Mouse (Mus musculus): Measurements from ENCODE around the gene Ppil1.
"Not testable (repeated sequence)": the region's sequence is repeated elsewhere in the genome, so short reads cannot be mapped to it uniquely, and the experiment has no call there.

Ppil1 gene

DNA sequence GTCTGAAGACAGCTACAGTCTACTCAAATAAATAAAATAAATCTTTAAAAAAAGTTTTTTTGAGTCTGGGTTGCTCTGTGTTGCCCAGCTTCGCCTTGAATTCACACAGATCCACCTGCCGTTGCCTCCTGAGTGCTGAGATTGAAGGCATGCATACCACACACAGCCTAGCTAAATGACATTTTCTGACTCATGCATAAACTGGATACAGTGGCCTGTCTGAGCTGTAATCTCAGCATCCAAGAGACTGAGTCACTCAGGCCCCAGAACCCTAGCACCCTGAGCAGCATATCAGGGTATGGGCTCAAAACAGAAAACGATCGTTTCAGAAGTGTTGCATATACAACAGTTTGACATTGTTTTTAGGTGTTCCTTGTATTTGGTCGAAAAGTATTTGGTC, 17.6 kb upstream of the Ppil1 start:
- no peak for ATAC-seq (ENCODE audit: low TSS enrichment)

DNA sequence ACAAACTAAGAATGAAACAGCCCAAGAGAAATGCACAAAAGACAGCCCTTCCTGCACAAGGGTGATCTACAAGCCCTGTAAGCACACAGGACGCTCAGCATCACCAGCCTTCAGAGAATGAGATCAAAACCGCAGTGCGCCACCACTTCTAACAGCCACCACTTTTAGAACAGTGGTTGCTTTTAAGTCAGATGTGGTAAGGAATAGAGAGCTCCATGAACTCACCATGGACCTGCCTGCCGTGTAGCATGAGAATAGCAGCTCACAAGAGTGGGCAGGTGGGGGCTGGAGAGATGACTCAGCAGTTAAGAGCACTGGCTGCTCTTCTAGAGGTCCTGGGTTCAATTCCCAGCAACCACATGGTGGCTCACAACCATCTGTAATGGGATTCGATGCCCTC, 16.4 kb upstream of the Ppil1 start:
- ATAC-seq (ENCODE audit: low TSS enrichment) = no peak

DNA sequence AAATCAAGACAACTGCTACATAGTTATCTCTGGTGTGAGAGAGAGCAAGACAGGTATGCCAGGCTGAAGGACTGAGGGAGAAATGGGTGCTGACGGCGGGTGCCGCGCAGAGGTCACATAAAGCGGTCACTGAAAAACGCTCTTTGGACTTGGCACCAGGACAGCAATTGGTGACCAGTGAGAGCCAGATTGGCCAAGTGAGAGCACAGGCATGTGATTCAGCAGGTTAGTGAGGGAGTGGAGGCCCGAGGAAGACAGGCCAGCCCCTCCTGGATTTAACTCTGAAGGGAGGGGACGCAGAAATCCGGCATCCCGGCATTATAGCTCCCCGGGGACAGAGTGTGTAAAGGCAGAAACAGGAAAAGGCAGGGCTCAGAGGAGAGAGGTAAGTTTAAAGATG, 9.9 kb upstream of the Ppil1 start:
- no peak for ATAC-seq (ENCODE audit: low TSS enrichment)

DNA sequence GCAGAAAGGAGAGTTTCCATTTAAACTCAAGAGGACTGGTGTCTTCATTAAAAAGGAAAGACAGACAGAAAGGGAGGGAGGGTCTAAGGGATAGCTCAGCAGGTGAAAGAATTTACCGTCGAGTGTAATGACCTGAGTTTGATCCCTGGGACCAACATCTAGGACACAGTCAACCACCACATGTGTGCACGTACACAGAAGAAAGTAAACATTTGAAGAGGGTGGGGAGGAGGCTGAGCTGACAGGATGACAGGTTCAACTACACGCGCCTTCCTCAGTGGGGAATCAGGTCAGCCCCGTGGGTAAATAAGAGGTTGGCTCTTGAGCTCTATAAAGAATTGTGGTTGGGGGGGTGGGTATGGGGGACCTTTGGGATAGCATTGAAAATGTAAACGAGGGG, 9.2 kb upstream of the Ppil1 start:
- no peak for ATAC-seq (ENCODE audit: low TSS enrichment)

DNA sequence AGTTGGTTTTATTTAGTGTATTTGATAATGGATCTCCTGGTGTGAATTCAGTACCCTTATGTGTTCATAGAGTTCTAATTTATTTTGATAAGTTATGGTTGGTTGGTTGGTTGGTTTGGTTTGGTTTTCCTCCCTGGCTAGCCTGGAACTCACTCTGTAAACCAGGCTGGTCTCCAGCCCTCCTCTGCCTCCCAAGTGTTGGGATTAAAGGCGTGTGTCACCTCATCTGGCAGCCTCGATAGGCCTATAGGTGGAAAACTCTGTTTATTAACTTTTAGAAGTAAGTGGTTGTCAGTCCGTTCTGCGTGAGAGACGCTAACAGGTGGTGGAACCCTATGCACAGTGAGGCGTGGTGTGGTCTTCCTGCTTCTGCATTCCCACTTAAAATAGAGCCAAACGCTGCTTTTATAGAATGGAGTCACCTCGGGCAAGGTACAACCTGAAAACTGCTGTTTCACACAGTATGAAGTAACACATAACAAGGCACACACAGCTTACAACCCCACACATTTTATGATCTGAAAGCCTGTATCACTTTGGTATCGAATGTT, 6.2 kb upstream of the Ppil1 start:
- no peak for ATAC-seq (ENCODE audit: low TSS enrichment)

DNA sequence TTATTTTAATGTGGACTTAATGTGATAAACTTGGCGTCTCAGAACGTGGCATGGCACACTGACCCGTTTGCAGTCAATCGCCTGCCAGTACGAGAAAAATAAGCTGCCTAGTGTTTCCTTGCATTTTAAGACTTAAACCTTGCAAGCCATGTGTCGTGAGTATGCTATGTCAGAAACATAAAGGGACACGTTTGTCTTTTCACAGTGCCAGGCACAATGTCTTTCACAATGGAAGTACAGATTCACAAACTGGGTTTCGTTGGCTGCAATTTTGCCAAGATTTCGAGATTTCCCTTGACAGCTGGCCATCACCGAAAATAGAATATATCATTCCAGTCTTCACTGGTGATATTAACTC, 5.3 kb upstream of the Ppil1 start:
- ATAC-seq (ENCODE audit: low TSS enrichment) = no peak

DNA sequence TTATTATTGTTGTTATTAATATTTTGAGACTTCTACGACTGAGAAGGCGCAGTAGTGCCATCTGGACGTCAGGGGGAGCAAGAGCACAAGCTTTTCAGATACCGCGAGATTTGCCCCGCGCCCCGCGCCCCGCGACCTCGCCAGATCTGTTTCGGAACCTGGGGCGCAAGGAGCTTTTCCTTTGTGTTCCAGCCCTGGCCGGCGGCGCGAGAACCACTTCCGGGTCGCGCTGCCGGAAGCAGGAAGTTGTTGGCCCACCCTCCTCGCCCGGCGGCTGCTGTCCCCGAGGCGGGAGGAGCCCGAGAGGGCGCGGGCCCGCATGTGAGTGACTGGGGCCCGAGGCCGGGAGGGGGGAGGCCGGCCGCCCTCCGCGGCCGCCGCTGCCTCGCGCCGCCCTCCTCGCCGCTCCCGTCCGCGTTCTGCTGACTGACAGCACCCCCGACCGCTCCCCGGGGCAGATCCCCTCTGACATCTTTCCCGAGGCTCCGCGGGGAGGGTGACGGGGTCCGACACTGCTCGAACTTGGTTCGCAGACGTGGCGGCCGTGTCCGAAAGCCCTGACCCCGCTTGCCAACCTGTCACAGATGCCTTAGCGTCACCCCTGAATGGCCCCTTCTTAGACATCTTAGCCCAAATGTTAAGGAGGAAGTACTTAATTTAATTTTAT, 4.8 kb upstream of the Ppil1 start, which contains the start of gene BC004004:
Gene BC004004 (plus strand): TSS at position 107 of the 667 bp plus-strand sequence.
- peak; percentile 88 for ATAC-seq (ENCODE audit: low TSS enrichment)

DNA sequence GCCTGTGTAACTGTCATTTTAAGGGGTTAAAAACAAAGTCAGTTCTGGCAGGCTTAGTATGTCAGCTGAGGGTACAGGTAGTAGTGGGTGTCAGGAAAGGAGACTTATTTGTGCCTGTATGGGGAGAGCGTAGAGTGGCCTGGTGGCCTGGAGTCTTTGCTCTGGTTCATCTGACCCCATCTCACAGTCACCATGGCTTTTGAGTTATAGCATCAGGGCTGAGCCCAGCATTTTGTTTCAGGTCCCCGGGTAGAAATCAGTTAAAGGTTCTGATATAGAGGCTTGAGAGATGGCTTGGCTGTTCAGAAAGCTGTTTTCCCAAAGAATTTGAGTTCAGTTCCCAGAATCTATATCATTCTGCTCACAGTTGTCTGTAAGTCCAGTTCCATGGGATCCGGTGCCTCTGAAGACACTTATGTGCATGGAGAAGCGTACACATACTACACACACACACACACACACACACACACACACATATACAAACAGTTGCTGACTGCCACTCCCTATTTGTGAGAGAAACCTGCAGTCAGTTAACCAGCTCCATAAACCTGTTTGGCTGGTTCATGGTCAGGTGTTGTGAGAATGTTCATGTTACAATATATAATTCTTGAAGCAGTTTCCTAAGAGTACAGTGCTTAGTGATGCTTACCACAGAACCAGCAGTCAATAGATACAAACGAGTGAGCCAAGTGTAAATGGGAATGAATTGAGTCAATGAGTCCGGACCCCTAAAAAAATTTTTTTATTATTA, 4.1 kb upstream of the Ppil1 start:
- no peak for ATAC-seq (ENCODE audit: low TSS enrichment)

DNA sequence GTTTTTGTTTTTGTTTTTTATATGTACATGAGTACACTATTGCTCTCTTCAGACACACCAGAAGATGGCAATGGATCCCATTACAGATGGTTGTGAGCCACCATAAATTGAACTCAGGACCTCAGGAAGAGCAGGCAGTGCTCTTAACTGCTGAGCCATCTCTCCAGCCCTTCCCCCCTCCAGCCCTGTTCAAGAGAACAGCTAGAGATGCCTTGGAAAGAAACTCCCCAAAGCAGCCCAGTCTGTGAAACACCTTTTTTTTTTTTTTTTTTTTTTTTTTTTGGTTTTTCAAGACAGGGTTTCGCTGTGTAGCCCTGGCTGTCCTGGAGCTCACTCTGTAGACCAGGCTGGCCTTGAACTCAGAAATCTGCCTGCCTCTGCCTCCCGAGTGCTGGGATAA, 3.1 kb upstream of the Ppil1 start:
- ATAC-seq (ENCODE audit: low TSS enrichment) = not testable (repeated sequence)

DNA sequence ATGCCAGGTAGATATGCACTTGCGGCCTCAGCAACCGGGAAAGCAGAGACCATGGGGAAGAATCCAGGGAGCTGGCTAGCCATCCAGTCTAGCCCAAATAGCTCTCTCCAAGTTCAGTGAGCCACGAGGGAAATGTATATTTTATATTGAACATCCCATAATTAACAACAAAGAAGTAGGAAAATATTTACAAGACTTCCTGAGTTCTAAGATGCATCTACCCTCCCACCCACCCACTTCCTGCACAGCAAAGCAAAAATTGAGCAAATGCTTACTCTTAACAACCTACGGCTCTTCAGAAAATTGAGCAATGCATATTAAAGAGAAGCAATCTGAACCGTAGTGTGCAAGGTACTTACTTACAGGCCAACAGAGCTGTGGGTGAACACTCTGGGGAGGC, 774 bp upstream of the Ppil1 start:
- ATAC-seq (ENCODE audit: low TSS enrichment) = no peak

DNA sequence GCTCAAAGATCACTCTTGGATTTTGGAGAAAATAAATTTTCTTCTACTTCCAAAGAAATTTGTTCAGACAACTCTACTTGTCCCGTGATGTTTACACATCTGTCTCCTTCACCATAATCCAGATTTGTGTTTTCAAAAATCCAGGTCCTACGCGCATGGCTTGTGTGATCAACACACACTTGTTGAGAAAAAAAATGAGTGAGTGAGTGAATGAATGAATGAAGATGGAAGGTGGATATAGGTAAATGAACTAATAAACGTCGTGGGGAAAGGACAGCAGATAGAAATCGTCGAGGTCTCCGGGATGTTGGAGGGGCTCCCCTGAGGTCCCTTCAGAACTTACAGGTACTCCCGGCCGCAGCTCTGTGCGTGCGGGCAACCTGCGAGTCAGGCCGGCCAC, 569 bp downstream of the Ppil1 start:
- no peak for ATAC-seq (ENCODE audit: low TSS enrichment)

DNA sequence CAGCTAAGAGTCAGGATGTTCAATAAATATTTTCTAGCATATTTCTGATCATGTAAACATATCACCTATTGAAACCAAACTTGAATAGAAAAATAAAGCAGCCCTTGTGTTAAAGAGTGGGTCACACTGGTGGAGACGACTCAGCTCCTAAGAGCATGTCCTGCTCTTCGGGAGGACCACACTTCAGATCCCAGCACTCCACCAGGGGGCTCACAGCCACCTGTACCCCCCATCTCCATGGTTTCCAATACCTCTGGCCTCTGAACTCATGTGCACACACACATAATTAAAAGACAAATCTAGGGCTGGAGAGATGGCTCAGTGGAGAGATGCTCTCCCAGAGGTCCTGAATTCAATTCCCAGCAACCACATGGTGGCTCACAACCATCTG, 1.7 kb downstream of the Ppil1 start:
- no peak for ATAC-seq (ENCODE audit: low TSS enrichment)

DNA sequence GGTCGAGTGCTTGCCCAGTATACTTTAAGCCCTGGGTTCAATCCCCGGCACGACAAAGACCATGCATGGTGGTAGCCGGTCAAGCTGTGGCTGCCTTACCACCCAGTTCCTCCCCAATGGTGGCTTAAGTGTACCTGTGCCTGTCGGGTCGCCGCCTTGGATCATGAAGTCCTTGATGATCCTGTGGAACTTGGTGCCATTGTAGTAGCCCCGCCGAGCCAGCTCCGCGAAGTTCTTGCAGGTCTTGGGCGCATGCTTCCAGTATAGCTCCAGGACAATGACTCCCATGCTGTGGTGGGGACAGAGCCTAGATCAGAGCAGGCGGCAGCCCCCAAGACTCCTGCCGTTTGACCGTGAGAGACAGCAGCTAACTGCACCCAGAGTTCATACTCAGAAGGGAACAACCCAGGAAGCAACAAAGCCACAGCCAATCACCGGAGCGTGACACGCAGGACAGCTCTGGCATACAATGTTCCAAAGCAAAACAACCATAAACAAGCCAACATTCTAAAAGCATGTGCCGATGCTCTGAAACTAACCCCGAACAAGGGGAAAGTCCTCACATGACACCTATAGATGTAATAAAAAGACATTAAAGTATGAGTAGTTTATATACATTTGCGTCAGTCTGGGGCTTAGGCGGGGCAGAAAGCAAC, 2.3 kb downstream of the Ppil1 start:
- no peak for ATAC-seq (ENCODE audit: low TSS enrichment)

DNA sequence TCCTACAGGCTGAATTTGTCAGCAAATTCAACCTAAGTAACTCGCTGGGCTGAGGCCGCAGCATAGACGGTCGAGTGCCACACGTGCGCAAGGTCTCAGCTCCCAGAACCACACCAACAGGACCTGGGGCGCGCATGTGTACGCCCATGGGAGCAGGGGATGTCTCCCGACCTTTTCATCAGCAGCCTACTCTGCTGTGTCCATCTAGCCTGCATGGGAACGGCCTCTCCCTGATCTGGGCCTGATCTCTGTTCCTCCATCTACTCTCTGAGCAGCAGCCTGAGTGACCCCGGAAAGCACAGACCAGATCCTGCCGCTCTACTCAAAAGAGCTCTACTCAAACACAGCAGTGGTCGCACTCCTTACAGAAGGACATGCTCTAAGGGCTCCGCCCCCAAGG, 3.5 kb downstream of the Ppil1 start:
- no peak for ATAC-seq (ENCODE audit: low TSS enrichment)

DNA sequence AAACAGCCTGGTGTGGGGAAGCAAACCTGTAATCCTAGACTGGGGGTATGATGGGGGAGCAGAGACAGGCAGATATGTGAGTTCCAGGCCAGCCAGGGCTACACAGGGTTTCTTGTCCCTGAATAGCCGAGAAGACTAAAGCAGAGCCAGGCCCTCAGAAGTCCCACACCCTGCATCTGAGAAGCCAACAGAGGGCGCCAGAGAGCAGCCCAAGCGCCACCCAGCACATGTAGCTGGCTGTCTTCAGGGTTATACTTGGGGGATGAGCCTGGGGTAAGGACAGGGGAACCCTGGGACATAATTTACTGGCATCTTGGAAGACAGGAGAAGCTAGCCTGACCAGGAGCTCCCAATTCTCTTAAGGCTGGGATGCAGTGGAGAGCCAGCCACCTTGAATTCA, 4.5 kb downstream of the Ppil1 start:
- peak; percentile 74 for ATAC-seq (ENCODE audit: low TSS enrichment)

DNA sequence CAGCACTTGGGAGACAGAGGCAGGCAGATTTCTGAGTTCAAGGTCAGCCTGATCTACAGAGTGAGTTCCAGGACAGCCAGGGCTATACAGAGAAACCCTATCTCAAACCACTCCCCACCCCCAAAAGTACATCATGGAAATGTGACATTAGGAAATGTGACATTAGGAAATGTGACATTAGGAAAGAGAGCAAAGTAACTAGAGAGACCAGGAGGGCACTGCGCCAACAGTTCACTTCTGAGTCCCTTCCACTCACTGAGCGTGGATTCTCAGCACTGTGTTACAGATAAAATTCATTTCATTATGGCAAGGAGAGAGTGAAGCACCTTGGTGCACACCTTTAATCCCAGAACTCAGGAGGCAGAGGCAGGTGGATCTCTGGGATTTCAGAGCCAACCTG, 5.1 kb downstream of the Ppil1 start:
- ATAC-seq (ENCODE audit: low TSS enrichment) = no peak

DNA sequence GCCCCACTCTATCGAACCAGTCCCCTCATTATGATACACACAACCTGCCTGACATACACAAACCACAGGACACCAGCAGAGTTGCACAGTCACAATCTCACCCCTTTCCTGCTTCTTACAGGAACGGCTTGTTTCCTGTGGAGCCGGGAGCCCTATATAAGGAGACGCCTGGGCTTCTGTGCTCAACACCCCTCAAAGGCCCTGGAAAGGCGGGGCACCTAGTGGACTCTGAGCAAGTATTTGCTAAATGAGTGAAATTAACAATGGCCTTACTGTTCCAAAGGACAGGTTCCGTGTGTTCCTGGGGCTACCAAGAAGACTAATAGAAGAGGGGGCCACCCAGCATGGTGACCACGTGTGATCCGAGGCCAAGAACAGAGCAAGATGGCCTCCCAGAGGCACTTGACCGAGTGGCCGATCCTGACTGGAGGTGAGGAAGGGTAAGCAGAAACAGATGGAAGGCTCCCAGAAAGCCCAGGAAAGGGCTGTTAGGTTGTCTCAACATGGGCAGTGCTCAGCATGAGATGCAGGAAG, 5.9 kb downstream of the Ppil1 start:
- no peak for ATAC-seq (ENCODE audit: low TSS enrichment)

DNA sequence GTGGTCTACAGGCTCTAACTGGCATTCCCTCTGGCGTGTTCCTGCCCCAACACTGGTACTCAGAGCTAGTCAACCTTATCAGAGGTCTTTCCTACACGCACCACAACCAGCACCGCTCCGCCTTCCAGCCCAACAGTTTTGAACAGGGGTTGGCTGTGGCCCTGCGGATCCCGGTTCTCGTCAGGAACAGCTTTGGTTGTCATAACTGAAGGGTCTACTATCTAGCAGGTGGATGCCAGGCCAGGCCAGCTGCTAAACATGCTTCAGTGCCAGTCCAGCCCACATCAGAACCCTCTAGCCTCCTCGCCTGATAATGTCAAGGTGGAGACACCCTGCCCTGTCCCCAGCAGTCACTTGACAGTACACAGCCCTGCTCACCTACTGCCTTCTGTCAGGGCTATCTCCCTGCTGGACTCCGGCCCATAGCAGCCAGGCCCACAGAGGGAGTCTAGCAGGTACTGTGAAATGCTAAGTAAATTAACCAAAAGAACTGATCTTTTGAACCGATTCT, 6.9 kb downstream of the Ppil1 start:
- ATAC-seq (ENCODE audit: low TSS enrichment) = no peak

DNA sequence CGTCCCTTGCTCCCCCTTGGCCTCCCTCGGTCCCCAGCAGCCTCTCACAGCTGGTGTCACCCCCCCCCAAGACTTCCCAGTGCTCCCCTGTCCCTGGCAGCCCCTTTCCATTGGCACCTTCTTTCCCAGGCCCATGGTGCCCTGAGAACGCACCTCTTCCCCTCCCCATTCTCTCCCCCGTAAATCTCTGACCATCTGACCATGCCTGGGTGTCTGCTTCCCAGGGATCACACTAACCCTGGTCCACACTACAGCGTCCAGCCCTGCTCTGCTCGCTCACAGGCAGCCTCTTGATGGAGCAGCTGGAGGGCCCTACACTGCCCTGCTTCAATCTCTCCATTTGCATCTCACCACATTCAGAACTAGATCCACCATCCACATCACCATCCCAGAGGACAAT, 7.5 kb downstream of the Ppil1 start:
- ATAC-seq (ENCODE audit: low TSS enrichment) = no peak

DNA sequence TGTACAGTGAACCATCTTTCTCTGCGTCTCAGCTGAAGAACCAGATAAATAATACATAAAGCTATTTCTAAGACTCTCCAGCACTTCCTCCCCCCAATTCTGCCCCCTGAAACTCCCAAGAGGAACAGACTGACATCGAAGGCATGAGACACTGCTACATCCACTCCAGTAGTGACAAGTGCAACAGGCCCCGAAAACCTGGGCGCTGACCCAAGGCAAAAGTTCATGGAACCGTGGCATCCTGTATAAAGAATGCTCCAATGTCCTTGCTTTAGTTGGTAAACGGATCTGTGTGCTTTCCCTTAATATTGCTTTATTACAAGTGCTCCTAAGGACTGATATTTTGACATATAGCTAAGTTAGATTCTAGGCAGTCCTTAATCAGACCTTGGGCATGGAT, 9.2 kb downstream of the Ppil1 start:
- ATAC-seq (ENCODE audit: low TSS enrichment) = not testable (repeated sequence)

DNA sequence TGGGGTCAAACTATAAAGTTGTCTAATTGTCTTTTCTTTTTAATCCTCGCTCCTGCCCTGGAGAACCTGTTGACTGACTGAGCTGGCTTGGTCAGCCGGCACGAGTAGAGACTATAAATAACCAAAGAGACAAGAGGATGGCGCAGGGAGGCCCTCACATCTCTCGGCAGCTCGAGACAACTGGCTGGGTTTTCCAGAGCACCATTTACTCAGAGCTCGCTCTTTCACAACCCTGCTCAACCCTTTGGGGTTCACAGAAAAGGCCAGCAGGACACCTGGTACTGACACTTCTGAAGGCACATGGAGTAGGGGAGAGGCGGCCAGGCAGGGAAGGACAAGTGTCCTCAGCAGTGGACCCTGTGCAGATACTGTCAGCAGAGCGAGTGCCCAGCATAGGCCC, 10.3 kb downstream of the Ppil1 start:
- no peak for ATAC-seq (ENCODE audit: low TSS enrichment)

DNA sequence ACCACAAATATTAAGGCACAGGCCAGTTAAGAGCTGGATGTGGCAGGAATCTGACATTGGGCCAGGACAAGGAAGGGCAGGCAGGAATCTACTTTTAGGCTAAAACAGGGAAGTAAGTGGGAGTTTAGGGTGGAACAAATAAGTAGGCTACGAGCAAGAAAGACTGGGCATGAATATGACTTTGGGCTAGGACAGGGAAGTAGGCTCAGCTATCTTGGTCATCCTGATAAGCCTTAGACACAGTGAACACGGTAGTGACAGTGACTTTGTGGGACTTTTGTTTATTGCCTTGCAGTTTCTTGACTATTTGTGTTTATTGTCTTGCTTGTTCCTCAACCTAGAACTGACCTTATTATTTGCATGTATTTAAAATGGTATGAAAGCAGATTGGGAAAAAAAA, 10.8 kb downstream of the Ppil1 start:
- no peak for ATAC-seq (ENCODE audit: low TSS enrichment)

All from frontal cortex, adult (tissue).